Mouse (Mus musculus) right cerebral cortex, adult 18-20 months (tissue): ENCODE measurements around the gene Aldh2.

Source experiments
- DNase-seq: peaks from one replicate; pipeline ENCODE4 v3.0.0; 2022; ENCODE audit warnings: mixed read lengths

Gene Aldh2

DNA sequence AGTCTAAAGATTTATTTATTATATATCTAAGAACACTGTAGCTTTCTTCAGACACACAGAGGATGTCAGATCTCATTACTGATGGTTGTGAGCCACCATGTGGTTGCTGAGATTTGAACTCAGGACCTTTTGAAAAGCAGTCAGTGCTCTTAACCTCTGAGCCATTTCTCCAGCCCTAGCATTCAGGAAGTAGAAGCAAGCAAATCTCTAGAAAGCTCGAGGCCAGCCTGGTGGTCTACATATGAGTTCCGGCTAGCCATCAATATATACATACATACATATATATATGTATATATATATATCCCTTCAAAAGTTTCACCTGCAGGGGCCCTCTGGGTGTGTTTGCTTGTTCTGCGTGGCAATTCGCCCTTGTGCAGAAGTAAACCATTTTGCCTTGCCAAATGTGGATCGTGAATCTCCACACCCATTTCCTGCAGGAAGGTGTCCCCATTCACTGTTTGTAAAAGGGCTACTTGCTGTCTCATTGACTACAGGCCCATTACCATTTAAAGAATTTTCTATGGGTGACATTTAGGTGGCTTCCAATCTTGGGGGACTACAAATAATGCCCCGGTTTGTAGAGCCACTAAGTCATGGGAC is 1.2 kb upstream of the Aldh2 start:
- DNase-seq, result no peak

DNA sequence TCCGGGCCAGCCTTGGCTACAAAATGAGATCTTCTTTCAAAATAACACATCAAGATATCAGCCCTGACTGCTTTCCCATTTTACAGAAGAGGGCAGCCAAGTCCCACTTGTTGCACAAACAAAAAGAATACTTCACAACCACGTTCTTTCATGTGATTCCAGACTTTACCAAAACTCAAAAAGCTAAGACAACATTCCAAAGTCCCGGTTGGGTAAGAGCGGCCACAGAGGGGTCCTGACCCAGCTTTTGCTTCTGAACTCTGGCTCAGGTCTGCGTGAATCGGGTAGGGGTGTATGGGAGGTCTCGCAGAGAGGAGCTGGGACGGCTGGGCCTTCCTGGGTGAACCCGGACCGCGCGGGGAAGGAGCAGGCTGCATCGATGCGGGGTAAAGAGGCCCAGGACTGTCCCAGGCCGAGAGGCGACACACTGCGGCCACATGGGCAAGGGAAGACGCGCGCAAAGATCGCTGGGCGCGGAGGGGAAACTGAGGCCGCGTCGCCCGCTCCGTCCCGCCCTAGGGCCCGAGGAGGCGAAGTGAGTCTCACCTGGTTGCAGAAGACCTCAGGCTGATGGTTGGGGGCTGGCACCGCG is 712 bp downstream of the Aldh2 start:
- DNase-seq, result no peak

DNA sequence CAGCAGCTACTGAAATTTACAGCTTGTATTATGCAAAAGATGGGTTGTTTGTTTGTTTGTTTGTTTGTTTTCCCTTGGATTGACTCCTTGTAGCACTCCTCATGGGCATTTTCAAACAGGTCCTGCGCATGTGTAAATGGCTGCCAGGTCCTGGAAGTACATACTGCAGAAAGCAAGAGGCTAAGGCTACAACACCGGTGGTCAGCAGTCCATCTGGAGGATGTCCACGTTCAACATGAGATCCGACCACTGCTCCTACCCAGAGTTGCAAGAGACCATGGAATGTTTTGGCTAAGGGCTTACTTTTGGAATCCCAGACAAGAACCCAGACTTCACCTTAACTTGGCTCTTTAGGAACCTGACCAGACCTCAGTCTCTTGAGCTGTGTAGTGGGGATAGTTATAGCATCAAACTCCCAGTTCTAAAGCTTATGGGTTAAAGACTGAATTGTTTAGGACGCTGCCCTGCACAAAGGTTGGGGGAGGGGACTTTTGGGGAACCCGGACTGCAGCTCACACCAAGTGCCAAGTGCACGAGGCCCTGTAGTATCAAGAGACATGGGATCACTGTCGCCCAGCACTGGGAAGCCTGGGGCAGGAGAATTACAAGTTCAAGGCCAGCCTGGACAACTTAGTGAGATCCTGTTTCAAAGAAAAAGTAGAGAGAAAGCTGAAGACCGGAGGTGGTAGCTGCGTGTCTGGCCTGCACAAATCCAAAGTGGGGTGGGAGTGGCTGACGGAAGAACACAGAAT is 1.4 kb downstream of the Aldh2 start:
- DNase-seq, result no peak

DNA sequence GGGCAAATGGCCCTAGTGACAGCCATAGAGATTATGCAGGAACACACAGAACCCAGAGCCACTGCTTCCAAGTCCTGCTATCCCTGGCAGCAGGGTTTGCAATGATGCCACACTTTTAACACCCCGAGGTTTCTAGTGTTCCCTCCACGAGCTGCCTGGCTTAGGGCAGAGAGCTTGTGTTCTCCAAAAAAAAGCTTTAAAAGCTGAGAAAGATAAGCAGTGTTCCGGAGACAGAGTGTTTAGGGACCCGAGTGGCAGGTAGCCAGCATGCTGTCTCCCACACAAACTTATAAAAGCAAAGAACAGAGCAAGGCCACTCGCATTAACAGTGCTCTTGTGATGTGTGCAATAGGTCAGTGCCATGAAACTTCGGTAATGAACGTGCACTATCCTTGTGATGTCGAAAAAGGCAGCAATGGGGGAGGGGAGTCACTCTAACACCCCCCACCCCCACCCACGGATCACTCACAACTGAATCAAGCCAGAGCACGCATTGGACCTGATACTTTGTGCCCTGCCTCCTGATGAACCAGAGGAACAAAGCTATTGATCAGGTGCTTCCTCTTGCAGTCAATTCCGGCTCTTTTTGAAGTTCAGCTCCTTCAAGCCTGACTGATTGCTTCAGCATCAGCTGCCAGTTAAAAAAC is 2.1 kb downstream of the Aldh2 start:
- peak; percentile 19 for DNase-seq

GRCm38 (mm10) chr5:121589928-121590327 is 3.7 kb downstream of the Aldh2 start:
- DNase-seq, result no peak

DNA sequence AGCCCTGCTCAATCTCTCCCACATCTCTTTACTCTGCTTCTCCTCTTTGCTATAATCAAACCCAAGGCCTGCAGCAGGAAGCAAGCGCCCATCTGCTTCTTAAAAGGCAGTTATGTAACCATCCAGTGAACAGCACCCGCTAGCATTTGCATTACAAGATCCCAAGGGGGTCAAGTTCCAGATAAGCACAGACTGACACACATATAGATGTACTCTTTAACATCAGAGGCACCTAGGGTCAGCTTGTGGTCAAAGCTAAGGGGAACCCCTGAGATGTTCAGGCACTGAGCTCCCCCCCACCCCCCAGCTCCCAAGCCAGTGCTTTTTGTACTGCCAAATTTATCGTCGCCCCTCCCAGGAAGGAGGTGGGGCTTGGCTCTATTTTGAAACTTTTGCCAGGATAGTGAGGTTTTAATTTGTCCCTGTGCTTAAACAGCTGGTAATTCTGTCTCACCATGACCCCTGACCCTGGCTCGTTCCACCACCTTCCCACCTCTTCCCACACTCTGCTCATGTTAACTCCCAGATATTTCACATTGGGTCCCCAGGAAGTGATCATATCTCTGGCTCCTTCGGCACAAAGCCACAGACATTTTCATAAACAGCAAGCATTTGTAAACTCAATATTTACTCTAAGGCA is 7.1 kb downstream of the Aldh2 start:
- DNase-seq, result peak; percentile 80

DNA sequence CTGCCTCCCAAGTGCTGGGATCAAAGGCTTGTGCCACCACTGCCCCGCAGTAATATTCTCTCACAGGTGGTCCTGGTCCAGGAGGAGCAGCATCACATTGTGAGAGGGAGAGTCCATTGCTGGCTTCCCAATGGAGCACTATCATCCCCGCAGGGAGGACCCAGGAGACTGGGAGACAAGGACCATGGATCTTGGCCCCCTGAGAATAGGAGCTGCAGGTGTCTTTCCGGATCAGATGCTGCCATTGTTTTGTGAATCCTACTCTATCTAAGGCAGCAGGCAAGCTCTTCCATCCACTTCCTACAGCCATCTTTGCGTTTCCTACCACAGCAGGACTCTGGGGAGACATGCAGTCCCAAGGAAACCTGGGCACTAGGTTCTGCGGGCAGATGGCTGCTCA is 7.9 kb downstream of the Aldh2 start:
- peak; percentile 8 for DNase-seq

DNA sequence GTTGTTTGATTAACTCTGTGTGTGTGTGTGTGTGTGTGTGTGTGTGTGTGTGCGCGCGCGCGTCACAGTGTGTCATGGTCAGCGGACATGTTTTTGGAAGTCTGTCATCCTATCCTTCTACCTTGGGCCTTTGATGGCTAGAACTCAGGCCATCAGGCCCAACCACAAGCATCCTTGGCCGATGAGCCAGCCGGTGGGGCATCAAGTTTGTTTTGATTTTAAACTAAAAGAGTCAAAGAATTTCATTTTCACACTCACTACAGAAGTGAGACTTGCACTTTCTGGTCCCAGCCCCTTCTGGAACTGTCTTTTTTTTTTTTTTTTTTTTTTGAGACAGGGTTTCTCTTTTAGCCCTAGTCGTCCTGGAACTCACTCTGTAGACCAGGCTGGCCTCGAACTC is 8.6 kb downstream of the Aldh2 start:
- no peak for DNase-seq

DNA sequence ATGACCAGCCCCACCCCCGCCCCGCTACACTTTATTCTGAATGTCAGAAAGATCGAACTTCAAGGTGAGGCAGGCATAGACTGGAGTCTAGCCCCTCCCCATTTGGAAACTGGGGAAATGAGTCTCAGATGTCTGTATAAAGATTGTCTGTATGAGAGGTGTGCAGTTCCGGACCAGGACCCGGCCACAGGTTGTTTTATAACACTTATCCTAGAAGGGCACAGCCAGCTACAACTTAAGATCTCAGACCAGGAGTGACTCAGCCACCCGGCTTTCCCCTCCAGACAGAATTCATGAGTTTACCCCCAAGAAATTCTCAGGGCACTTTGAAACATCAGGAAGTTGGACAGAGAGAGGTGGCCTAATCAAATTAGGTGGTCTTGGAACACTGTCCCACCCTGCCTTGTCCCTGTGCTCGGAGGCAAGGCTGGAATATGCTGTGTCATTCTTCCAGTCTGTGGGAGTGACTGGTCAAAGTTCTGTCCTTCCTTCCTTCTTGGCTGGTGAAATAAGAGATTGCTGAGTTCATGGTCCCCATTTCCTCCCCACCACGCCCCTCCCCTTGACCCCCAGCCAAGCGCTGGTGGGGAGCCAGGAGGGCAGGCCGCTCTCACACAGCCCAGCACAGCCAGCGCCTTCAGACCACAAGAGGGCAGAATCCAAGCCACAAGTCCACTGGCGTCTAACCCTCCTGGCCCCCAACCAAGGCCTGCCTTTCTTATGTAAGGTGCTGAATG is 9.7 kb downstream of the Aldh2 start:
- peak; percentile 68 for DNase-seq

DNA sequence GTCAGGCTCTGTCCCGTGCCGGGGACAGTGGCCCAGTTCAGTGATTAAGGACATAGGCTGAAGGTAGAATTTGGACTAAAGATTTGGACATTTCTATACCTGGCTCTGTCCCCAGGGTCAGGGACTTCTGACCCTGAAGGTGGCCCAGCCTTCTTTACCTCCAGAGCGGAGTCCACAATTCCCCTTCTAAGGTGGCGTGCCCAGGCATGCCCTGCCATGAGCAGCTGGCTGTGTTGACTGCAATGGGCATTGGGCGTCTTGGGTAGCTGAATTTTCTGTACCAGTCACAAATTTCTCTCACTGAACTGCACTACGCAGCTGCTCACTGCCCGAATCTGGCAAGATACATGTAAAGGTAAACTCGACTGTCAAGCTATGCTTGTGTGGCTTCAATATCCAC is 11.7 kb downstream of the Aldh2 start:
- DNase-seq, result no peak

DNA sequence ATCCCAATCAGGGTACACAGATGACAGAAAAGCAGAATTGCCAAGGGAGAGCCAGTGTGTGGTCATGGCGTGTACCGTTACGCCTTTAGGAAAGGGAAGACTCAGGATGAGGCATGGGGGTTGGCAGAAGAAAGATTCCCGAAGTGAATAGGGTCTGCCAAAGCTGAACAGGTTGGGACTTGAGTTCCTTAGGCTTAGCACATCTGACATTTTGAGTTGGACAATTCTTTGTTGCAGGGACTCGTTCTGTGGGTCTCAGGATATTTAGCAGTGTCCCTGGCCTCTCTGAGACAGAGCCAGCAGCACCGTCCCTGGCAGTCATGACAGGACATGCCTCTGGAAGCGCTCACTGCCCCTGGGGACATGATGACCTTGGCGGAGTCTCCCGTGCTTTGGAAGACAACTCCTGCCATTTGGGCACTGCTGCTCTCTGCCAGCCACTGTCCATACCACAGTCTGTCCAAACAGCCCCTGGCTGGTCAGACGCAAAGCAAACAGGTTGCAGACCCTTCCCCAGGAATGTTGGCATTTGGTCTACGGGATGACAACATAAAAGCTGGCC is 16.6 kb downstream of the Aldh2 start:
- DNase-seq, result no peak

DNA sequence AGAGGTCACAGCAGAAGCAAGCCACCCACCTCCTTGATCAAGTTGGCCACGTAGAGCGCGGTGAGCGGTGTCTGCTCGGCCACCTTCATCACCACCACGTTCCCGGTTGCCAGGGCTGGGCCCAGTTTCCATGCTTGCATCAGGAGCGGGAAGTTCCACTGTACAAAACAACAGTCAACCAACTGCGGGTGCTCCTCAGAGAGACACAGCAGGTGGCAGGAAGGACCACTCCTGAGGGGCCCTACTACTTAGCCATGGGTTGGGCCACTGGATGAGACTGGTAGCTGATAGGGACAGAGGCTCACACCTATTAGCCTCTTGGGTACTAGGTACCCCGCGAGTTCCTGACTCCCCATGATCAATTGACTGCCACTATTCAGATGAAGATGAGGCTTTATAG is 17.8 kb downstream of the Aldh2 start:
- DNase-seq, result no peak

DNA sequence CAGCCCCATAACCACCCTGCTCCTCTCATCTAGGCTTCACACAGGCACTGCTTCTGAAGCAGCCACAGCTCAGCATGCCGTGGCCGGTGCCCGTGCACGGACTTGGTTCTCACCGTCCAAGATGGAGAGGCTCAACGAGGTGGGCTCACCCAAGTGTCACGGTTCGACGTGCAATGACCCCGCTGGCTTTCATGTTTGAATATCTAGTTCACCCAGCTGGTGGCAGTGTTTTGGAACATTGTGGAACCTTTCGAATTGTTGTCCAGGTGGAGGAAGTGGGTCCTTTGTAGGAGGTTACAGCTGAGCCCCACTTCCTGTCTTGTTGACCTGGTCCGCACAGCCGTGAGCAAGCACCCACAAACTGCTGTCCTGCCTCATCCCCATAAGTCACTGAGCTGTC is 19.5 kb downstream of the Aldh2 start:
- no peak for DNase-seq

DNA sequence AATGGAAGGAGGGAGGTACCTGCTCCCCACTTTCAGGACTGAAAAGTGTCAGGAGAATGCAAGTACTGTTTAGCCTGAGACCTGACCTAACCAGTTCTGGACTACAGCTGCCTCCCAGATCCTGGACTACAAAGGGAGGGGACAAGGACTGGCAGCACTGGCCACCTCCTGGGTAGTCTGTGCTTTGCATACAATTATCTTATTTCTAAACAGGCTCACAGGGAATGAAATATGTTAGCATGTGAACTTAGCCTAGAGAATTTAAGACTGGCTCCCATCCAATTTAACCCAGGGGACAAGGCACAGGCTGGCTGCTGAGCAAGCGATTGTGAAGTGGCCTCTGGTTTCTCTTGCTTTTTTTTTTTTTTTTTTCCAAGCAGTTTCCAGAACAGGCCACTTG is 22.8 kb downstream of the Aldh2 start:
- no peak for DNase-seq

- no peak for DNase-seq
Observed at GRCm38 (mm10) chr5:121569881-121570420, 23.7 kb downstream of the Aldh2 start.

- no peak for DNase-seq
Observed at GRCm38 (mm10) chr5:121566035-121566681, 27.5 kb downstream of the Aldh2 start.

GRCm38 (mm10) chr5:121564468-121564895 is 29.1 kb downstream of the Aldh2 start:
- DNase-seq, result peak; percentile 79

- no peak for DNase-seq
Observed at GRCm38 (mm10) chr5:121562436-121562835, 31.2 kb downstream of the Aldh2 start.

GRCm38 (mm10) chr5:121549196-121549595 is 44.4 kb downstream of the Aldh2 start:
- DNase-seq, result no peak

DNA sequence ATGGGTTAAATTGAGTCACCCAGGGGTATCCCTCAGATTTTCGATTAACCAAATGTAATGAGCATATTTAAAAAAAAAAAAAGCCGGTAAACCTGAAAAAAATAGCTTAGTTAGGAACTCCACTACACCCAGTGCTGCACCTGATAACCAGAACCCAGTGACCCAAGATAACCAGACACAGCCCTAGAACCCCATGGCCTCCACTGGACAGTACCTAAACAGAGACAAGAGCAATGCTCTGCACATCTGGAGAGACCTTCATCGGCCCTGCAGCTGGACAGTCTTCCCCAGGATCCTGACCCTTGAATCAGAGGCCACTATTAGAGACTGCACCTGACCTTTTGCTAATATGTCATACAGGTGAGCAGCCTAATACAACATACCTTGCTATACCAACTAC is 46.5 kb downstream of the Aldh2 start:
- DNase-seq, result no peak

GRCm38 (mm10) chr5:121546530-121546895 is 47.1 kb downstream of the Aldh2 start:
- DNase-seq, result peak; percentile 40
